Mouse (Mus musculus) bone marrow macrophage, adult 2 months (primary cell): ENCODE measurements around the gene Msi2. TPM values are rescaled to one million over a fixed set of nuclear protein-coding genes. Genes with fewer than 3 reads are reported as not detected.

Experiments
- H3K27ac ChIP-seq: 2 replicates; pipeline ENCODE4 v1.5.1; 2012; ENCODE audit warnings: low read depth, low read length; ENCODE audit not compliant: insufficient read depth
- H3K4me1 ChIP-seq: 2 replicates; pipeline ENCODE4 v1.6.1; 2012; ENCODE audit warnings: low read length; ENCODE audit not compliant: control insufficient read depth, insufficient read depth
- H3K4me3 ChIP-seq: 2 replicates; pipeline ENCODE4 v1.5.1; 2012; ENCODE audit warnings: mild to moderate bottlenecking, low read length, moderate library complexity; ENCODE audit not compliant: insufficient read depth
- CTCF ChIP-seq: IDR thresholded peaks from 2 replicates; pipeline ENCODE4 v1.5.1; 2012; ENCODE audit warnings: low read depth, mild to moderate bottlenecking, low read length, moderate library complexity
- POLR2A ChIP-seq: IDR thresholded peaks from 2 replicates; pipeline ENCODE4 v1.6.1; 2012; ENCODE audit warnings: mild to moderate bottlenecking, low read depth, low read length, borderline replicate concordance
- polyA plus RNA-seq: library from polyadenylated mRNA; stranded (reverse); fragments of >200 nt; gene quantifications from 2 replicates; pipeline ENCODE4 v1.2.4, GENCODE M21; 2012; ENCODE audit not compliant: missing spikeins, insufficient read depth, insufficient read length

Msi2 gene
- polyA plus RNA-seq, 1 experiment: 9.8 TPM

GRCm38 (mm10) chr11:88677350-88677749 lies 41.0 kb downstream of the Msi2 start:
- Histone ChIP-seq H3K4me1 (no peaks in the 10 kb centered on the region), H3K27ac (no peak overlapping the region), H3K4me3 (no peak overlapping the region)
- TF ChIP-seq CTCF (no peak), POLR2A (no peak)

GRCm38 (mm10) chr11:88676597-88676996 lies 41.7 kb downstream of the Msi2 start:
- Histone ChIP-seq H3K27ac (no peak overlapping the region), H3K4me3 (no peak overlapping the region), H3K4me1 (no peaks in the 10 kb centered on the region)
- TF ChIP-seq CTCF: no peak
- TF ChIP-seq POLR2A: no peak

- Histone ChIP-seq H3K4me1 (no peaks in the 10 kb centered on the region), H3K4me3 (no peak overlapping the region), H3K27ac (no peak overlapping the region)
- TF ChIP-seq POLR2A: no peak
- no peak for TF ChIP-seq CTCF
Observed at GRCm38 (mm10) chr11:88675526-88676353, 42.6 kb downstream of the Msi2 start.

GRCm38 (mm10) chr11:88674075-88674474 lies 44.2 kb downstream of the Msi2 start:
- H3K4me3 ChIP-seq: no peak overlapping the region
- H3K27ac ChIP-seq: no peak overlapping the region
- TF ChIP-seq POLR2A (no peak), CTCF (no peak)
- no peaks in the 10 kb centered on the region for H3K4me1 ChIP-seq

GRCm38 (mm10) chr11:88670925-88671324 lies 47.4 kb downstream of the Msi2 start:
- no peak overlapping the region for H3K4me3 ChIP-seq
- TF ChIP-seq CTCF (no peak), POLR2A (no peak)
- no peaks in the 10 kb centered on the region for H3K4me1 ChIP-seq
- H3K27ac ChIP-seq: no peak overlapping the region

GRCm38 (mm10) chr11:88669106-88669505 lies 49.2 kb downstream of the Msi2 start:
- H3K27ac ChIP-seq: no peak overlapping the region
- TF ChIP-seq POLR2A (no peak), CTCF (no peak)
- no peaks in the 10 kb centered on the region for H3K4me1 ChIP-seq
- H3K4me3 ChIP-seq: no peak overlapping the region

GRCm38 (mm10) chr11:88668345-88668744 lies 50.0 kb downstream of the Msi2 start:
- Histone ChIP-seq H3K4me3 (no peak overlapping the region), H3K4me1 (no peaks in the 10 kb centered on the region), H3K27ac (no peak overlapping the region)
- no peak for TF ChIP-seq POLR2A
- no peak for TF ChIP-seq CTCF

GRCm38 (mm10) chr11:88665799-88666198 lies 52.5 kb downstream of the Msi2 start:
- TF ChIP-seq CTCF (no peak), POLR2A (no peak)
- Histone ChIP-seq H3K27ac (no peak overlapping the region), H3K4me3 (no peak overlapping the region), H3K4me1 (no peaks in the 10 kb centered on the region)

GRCm38 (mm10) chr11:88661444-88662180 lies 56.7 kb downstream of the Msi2 start:
- no peak for TF ChIP-seq POLR2A
- TF ChIP-seq CTCF: no peak
- Histone ChIP-seq H3K4me3 (no peak overlapping the region), H3K27ac (no peak overlapping the region), H3K4me1 (no peaks in the 10 kb centered on the region)

GRCm38 (mm10) chr11:88660404-88660803 lies 57.9 kb downstream of the Msi2 start:
- TF ChIP-seq POLR2A (no peak), CTCF (no peak)
- no peak overlapping the region for H3K27ac ChIP-seq
- no peaks in the 10 kb centered on the region for H3K4me1 ChIP-seq
- H3K4me3 ChIP-seq: no peak overlapping the region
